Mouse (Mus musculus): ENCODE results near the gene Dnaaf1. TPM values are rescaled to one million over a fixed set of nuclear protein-coding genes. Genes with fewer than 3 reads are reported as not detected.

Dnaaf1 gene
- total RNA-seq (2021): under 1 TPM; 0.27 to 0.35 TPM
- long read RNA-seq, experiment 1: 0 reads
- long read RNA-seq, experiment 2: 0 reads

DNA sequence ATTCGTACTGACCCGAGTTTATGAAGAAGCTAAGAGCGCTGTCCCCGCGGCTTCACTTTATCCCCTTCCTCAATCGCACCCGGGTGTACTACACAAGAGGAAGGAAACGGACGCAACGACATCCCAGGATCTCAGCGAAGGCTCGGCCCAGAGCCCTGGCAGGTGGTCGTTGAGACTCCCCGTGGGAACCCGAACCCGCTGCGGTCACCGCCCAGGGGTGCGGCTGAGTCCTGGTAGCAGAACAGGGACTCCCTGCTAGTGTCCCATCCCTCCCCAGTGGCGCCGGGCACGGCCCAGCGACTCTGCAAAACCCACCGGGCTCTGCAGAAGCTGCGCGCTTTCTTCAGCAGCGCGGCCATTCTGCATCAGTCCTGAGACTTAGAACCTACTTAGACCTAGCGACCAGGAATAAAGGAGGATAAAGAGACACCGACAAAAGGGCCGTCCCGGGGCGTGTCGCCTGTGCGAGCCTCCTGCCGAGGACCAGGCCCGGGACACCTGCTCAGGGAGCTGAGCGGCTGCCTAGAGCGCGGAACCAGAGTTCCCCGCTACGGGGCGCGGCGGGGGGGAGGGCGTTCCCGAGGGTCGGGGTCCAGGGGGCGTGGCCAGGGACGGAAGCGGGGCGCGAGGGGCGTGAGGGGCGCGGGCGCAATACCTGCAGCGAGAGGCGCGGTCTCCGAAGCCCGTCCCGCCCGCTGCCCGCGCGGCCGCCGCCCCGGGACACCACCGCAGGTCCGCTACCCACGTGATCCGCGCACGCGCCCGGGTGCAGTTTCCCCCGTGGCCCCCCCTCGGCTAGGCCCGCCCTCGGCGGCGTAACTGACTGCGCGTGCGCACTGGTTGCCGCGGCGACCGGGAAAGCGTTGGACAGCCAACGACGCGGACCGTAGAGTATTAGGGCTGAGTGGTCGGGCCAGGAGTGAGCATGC, at the start of gene Dnaaf1, which contains the start of gene Hsdl1:
TSS of gene Dnaaf1 (plus strand) at position 799 of the 929 bp plus-strand sequence.
TSS of gene Hsdl1 (minus strand) at position 747 of the 929 bp plus-strand sequence.
- peak; percentile 22 for TF ChIP-seq CTCF (IDR thresholded peaks at IDR 0.05)
- Histone ChIP-seq H3K4me3 (peak within 1 kb of the TSS; percentile 93), H3K27ac (peak within 1 kb of the TSS; percentile 50)
- DNase-seq (ENCODE audit: extremely low spot score in 1 of 2, low spot score in 2 of 2): peak; percentile 97 to 98
- intact Hi-C loops (cut with DNase I): loop anchor here (1.0 kb wide), 2 partner anchors 15 to 30 kb away; no protein-coding TSS in a partner anchor

DNA sequence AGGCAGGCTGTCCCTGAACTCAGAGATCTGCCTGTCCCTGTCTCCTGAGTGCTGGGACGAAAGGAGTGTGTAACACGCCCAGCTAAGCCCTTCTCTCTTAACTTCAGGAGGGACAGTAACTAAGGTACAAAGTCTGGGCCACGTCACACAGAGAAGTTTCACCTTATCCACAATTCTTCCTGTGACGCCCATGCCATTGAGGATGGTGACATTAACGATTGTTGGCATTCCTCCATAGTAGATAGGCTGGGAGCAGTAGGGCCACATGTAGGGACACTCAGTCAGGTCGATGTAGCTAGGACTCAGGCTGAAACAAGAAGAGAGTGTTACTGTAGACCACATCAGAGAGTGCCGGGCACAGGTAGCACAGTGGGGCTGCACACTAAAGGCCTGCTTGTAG, 46.3 kb upstream of the Dnaaf1 start:
- DNase-seq (ENCODE audit: extremely low spot score in 1 of 2, low spot score in 2 of 2): no peak
- Histone ChIP-seq H3K27ac (no peak overlapping the region), H3K4me3 (no peak overlapping the region)
- intact Hi-C loops (cut with DNase I): no loop called here
- no peak for TF ChIP-seq CTCF (IDR thresholded peaks at IDR 0.05)

DNA sequence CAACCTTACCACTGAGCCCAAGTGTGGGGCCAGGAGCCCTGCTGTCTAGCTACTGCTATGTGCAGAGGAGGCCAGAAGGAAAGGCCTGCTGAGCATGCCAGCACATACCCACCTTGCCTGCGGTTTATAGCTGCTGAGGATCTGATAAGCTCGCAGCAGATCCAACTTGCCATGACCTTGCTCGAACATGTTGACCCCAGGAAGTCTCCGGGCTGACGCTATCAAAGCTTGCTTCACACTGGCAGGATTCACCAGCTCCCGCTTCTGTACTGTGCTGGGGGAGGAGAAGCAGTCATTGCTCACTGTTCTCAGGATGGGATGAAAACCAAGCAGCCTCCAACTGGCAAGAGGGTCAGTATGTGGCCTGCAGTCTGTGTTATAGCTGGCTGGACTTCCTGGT, 44.1 kb upstream of the Dnaaf1 start:
- no peak for TF ChIP-seq CTCF (IDR thresholded peaks at IDR 0.05)
- Histone ChIP-seq H3K27ac (no peak overlapping the region), H3K4me3 (no peak overlapping the region)
- intact Hi-C loops (cut with DNase I): no loop called here
- no peak for DNase-seq (ENCODE audit: extremely low spot score in 1 of 2, low spot score in 2 of 2)

DNA sequence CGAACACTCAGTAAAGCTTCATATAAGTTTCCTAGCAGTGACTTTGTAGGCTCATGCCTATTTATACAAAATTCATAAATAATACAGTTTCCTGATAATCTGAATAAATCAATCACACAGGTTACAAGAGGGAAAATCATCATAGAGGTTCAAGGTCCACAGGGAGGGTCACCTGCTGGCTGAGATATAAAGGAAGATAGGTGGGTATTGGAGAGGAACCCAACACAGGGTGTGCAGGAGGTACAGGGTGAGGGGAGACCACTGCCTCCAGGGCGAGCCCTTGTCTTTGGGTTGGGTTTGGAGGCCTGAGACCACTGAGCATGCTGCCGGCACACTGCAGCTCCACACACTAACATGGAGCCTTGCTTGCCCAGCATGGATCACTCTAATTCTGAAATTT, 43.6 kb upstream of the Dnaaf1 start:
- intact Hi-C loops (cut with DNase I): no loop called here
- DNase-seq (ENCODE audit: extremely low spot score in 1 of 2, low spot score in 2 of 2): no peak
- no peak for TF ChIP-seq CTCF (IDR thresholded peaks at IDR 0.05)
- Histone ChIP-seq H3K4me3 (no peak overlapping the region), H3K27ac (no peak overlapping the region)

DNA sequence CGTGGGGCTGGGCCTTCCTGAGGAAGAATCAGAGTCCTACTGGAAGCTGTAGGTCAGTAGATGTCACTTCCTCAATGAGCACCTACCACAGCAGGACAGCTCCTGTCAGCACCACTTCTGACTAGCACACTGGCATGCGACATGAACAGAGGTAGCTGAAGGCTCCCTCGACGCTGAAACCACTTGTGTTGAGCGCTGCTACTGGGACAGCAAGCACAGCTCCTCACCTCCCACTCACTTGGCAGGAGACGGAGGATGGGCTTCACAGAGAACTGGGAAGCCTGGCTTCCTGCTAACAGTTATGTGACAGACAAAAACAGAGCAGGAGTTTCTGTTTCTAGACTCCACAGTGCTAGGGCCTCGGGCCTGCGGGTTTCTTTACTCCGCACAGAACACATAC, 43.1 kb upstream of the Dnaaf1 start:
- DNase-seq (ENCODE audit: extremely low spot score in 1 of 2, low spot score in 2 of 2): peak; percentile 62 to 68
- no peak for TF ChIP-seq CTCF (IDR thresholded peaks at IDR 0.05)
- H3K4me3 ChIP-seq: no peak overlapping the region
- H3K27ac ChIP-seq: no peak overlapping the region
- intact Hi-C loops (cut with DNase I): no loop called here

DNA sequence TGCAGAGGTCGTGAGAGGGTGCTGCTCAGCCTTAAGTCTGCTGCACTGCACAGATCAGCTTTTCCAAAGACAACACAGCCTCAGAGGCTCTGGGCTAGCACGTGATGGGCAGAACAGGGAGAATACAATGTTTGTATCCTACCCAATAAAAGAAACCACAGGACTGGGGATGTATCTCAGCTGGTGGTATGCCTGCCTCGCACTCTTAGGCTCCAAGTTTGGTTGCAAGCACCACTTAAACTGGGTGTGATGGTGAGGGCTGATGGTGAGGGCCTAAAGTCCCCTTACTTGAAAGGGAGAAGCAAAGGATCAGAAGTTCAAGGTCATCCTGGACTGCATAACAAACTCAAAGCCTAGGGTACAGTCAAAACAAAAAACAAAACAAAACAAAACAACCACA, 30.4 kb upstream of the Dnaaf1 start:
- Histone ChIP-seq H3K27ac (no peak overlapping the region), H3K4me3 (no peak overlapping the region)
- DNase-seq (ENCODE audit: extremely low spot score in 1 of 2, low spot score in 2 of 2): no peak
- no peak for TF ChIP-seq CTCF (IDR thresholded peaks at IDR 0.05)
- intact Hi-C loops (cut with DNase I): no loop called here

DNA sequence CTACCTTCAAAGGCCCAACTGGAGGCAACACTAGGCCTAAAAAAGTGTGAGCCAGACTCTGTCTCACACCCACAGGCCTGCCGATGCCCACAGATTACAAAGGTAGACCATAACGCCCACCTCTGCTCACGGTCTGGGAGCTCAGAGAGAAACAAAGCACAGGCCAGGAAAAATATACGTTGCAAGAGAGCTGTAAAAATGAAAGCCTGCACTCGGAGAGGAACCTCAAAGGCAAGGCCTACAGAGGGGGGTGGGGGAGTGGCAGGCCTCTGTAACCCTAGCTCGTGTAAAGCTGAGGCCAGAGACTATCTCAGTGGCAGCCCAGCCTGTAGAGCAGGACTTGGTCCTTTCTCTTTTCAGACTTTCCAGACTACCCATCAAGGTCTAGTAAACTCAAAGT, 29.9 kb upstream of the Dnaaf1 start:
- no peak for DNase-seq (ENCODE audit: extremely low spot score in 1 of 2, low spot score in 2 of 2)
- no peak for TF ChIP-seq CTCF (IDR thresholded peaks at IDR 0.05)
- intact Hi-C loops (cut with DNase I): no loop called here

DNA sequence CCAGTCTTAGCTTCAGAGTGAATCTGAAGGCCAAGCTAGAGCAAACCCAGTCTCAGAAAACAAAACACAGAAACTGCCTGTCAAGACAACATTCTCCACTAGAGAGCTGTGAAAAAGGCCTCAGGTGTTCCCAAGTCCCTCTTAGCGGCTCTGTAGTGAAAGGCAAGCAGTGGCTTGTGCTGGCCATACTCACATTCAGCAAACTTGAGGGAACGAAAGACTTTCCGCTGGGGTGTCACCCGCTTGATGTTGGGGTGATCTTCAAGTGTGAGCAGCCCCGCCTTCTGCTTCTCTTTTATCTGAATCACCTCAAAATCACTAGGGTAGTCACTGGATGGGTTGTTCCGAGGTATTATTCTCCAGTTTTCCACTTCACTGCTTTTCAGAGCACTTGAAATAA, 29.2 kb upstream of the Dnaaf1 start:
- Histone ChIP-seq H3K4me3 (no peak overlapping the region), H3K27ac (no peak overlapping the region)
- DNase-seq (ENCODE audit: extremely low spot score in 1 of 2, low spot score in 2 of 2): no peak
- intact Hi-C loops (cut with DNase I): no loop called here
- TF ChIP-seq CTCF (IDR thresholded peaks at IDR 0.05): no peak

More for the DNA sequence above, 29.9 kb upstream of the Dnaaf1 start:
- Histone ChIP-seq H3K4me3 (no peak overlapping the region), H3K27ac (no peak overlapping the region)

DNA sequence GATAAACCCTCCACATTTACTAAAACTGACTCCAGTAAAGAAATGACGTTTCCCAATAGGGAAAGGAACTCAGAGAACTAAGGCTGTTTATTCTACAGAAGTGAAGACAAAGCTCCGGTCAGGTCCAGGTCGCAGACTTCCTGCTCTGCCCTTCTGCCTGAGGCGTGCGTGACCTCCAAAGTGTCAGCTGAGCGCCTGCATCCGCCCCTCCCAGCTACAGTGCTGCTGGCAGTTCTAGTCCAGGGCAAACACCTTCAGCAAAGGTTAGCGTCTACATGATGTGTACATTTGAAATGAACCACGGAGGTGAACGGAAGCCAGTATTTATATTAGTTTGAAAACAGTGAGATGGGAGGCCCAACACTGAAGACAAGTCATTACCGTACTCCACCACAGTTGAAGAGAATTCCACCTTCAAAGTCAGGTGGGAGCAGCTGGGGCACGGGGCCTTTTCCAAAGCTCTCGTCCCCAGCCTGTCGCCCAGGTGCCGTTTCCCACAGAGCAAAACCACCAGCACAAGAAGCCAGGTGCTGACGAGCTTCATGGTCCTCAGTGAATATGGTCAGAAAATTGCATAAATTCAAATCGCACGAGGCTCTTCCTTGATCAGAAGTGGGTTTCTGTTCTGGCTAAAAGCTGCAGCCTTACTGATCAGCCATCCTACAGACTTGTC, 27.9 kb upstream of the Dnaaf1 start:
- no peak for TF ChIP-seq CTCF (IDR thresholded peaks at IDR 0.05)
- no peak for DNase-seq (ENCODE audit: extremely low spot score in 1 of 2, low spot score in 2 of 2)

DNA sequence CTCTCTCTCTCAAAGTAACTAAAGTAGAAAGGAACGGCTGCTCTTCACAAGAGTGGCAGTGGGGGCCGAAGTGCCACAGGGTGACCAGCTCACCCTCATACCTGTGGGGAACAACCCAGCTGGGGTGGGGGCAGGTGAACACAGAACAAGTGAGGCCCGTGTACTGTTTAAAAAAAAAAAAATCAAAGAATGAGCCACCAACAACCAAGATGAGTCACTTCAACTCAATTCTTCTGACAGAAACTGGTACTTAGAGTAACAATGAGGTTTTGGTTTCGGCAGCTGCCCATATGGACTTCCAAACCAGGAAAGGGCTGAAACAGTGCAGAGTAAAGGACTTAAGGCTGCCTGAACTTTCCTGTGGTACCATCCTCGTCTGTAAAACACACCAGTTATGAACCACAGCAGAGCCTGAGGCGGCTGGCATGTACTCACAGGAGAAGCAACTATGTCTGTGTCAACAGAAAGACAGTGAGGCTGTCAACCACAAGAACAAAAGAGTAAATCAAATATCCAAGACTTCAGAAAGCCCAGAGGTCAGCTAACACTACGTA, 26.4 kb upstream of the Dnaaf1 start:
- no peak overlapping the region for H3K27ac ChIP-seq
- intact Hi-C loops (cut with DNase I): no loop called here
- no peak for DNase-seq (ENCODE audit: extremely low spot score in 1 of 2, low spot score in 2 of 2)
- TF ChIP-seq CTCF (IDR thresholded peaks at IDR 0.05): no peak
- H3K4me3 ChIP-seq: no peak overlapping the region

More for the DNA sequence above, 27.9 kb upstream of the Dnaaf1 start:
- Histone ChIP-seq H3K27ac (no peak overlapping the region), H3K4me3 (no peak overlapping the region)
- intact Hi-C loops (cut with DNase I): no loop called here

DNA sequence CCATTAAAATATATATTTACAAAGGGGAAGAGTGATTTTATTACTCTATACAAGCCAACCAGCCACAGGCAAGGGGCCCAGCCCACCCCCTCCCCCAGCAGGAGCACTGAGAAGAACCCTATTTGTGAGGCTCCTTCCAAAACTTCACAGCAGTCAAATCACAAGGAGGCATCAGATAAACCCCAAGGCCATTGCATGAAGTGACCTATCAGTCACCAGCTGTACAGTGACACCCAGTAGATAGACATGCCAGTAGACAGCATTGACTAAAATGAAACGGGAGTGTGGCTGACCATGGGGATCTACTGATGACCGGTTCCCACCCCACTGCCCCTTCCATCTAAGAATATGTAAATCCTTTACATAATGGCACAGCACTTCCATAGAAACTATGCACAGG, 22.1 kb upstream of the Dnaaf1 start:
- no peak for TF ChIP-seq CTCF (IDR thresholded peaks at IDR 0.05)
- intact Hi-C loops (cut with DNase I): no loop called here
- DNase-seq (ENCODE audit: extremely low spot score in 1 of 2, low spot score in 2 of 2): no peak

DNA sequence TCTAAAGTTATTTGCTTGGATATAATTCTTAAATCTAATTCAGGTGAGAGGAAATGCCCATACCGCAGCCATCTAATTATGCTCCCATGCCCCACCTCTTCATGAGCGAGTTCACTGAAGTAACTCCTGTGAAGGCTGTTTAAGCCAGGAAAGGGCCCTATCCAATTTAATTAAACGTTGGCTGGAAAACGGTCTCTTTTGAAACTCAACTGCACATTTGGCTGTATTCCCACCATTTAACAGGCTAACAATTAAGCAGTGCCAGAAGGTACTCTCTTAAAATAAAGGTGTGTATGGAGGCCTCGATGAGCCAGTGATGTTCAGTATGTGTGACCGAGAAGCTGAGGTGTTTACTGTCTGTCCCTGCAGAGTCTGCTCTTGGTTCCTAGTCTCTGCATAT, 19.2 kb upstream of the Dnaaf1 start:
- intact Hi-C loops (cut with DNase I): no loop called here
- no peak for DNase-seq (ENCODE audit: extremely low spot score in 1 of 2, low spot score in 2 of 2)
- TF ChIP-seq CTCF (IDR thresholded peaks at IDR 0.05): no peak
- no peak overlapping the region for H3K4me3 ChIP-seq
- no peak overlapping the region for H3K27ac ChIP-seq

More for the DNA sequence above, 22.1 kb upstream of the Dnaaf1 start:
- H3K27ac ChIP-seq: no peak overlapping the region
- no peak overlapping the region for H3K4me3 ChIP-seq
